Mouse (Mus musculus) heart, adult 9 months (tissue): ENCODE data around the gene Tmem131.

ENCODE experiments used
- DNase-seq, 2 experiments: peaks; one replicate each; pipeline ENCODE4 v3.0.0; 2022; ENCODE audit warnings: low spot score in 2 of 2

Gene Tmem131

DNA sequence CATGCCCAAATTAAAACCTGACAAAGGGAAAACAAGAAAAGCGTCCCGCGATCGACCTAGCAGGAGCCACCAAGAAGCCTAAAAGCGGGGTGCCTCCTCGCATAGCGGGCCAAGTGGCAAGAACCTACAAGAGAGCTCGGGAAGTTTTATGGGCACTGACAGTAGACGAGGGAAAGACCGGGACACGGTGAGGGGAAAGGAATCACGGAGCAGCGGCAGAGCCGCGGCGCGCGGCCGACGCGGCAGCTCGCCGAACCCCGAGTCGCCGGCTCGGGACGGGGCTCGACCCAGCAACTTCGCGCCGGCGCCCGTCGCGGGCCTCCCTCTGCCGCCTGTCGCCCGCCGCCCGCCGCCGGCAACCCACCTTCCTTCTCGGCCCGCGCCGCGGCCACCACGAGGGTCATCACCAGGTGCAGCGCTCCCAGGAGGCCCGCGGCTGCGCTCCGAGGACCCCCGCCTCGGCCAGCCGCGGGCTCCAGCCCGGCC is 4.6 kb downstream of the Tmem131 start:
- peak in 1 of 2 experiments; percentile 22 for DNase-seq

DNA sequence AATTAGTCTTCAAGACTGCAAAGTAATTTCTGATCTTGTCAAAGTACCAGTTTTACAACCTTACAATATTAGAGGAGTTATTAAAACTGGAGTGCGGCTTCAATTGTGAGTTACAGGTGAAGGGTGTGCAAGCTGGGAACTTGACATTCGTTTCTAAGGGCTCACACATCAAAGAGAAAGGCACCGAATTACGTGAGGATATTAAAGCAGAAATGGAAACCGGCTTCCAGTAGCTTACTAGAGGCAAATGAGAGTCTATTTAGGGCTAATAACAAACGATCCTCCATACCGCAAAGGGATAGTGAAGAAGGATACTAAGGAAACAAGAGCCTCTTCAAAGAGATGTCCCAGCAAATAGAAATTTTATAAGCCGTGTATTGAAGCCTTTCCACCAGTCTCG is 5.1 kb downstream of the Tmem131 start:
- DNase-seq: no peak

DNA sequence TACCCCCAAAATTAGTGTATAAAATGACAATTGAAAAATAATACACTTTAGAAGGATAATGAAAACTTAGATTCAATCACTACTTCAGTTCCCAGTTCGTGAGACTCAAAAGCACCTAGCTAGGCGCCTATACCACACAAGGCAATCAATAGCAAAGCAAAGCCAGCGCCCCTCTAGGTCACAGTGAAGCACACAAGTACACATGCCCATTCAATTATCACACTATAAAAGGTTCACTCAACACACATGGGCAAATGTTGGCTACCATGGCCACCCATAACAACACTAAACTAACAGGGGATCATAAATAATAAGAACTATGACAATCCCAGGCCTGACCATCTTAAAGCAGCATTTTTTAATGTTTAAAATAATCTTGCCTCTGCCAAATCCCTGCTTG is 5.8 kb downstream of the Tmem131 start:
- DNase-seq: no peak

DNA sequence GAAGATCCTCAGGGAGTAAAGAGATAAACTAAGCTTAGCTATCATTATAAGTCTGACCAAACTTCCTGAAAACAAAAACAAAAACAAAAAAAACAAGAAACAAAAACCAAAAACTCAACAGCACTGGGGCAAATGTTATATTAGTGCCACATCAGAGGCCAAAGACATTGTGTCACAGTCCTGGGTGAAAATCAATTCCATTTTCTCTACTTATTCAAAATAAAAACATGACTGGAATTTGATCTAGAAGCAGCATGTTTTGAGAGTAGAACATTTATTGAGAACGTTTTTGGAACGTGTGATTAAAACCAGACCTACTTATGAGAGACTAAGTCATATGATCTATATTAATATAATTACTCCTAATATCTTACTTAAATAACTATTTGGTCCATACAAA is 6.5 kb downstream of the Tmem131 start:
- no peak for DNase-seq

DNA sequence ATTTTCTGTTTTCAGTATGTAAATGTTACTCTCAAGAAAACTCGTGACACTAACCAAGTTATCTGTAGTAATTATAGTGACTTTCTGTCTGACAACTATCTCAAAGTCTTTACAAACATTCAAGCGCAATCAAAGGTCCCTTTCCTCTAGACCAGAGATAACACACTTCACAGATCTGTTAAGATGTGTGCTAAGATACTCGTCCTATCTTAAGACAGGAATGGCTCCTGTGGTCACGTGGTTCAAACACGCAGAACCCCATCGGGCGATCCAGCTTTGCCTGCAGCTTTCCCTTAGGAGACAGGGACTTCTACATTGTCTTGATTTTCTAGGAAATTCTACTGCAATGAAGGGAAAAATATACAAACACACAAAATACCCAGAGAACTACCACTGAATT is 6.9 kb downstream of the Tmem131 start:
- DNase-seq: no peak

- no peak for DNase-seq
Observed at GRCm38 (mm10) chr1:36934778-36935177, 8.7 kb downstream of the Tmem131 start.

DNA sequence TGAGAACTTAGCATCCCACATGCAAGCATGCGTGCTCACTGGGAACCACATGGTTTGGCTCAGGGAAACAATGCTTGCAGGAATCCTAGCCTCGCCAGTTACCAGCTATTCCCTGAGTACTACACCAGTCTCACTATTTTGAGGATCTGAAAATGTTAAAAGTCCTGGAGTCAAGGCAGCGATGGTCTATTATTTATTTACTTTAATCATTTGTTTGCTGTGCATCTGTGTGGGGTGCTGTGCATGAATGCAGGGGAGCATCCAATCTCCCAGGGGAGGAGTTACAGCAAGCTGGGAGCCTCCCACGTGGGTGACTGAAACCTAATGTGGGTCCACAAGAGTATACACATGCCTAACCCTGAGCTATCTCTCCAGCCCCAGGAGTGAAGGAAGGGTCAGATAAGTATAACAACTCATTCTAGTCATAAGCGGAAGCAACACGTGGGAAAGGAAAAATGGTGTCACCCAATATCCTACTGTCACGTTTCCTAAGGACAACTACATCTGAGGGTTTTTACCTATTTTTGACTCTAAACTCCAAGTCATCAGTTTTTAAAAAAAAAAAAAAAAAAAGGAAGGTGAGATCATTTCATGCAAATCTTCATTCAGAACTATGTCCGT is 9.4 kb downstream of the Tmem131 start:
- DNase-seq: no peak

DNA sequence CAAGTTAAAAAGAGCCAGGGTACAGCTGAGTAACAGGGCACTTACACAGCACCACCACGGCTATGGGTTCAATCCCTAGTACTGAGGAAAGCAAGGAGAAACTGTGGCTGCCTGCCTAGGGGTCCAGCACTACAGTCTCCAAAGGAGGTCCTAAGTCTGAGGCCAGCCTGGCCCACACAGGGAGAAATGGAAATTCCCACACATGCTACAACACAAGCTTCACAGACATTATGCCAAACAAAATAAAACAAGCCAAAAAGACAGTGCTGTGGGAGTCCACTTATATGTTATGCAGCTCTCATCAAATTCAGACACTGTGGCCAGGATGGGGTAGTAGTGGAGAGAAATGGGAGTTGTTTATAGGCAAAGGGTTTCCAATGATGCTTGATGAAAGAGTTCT is 11.2 kb downstream of the Tmem131 start:
- DNase-seq: no peak

- no peak for DNase-seq
Observed at GRCm38 (mm10) chr1:36930911-36931310, 12.6 kb downstream of the Tmem131 start.

- no peak for DNase-seq
Observed at GRCm38 (mm10) chr1:36929996-36930395, 13.5 kb downstream of the Tmem131 start.

DNA sequence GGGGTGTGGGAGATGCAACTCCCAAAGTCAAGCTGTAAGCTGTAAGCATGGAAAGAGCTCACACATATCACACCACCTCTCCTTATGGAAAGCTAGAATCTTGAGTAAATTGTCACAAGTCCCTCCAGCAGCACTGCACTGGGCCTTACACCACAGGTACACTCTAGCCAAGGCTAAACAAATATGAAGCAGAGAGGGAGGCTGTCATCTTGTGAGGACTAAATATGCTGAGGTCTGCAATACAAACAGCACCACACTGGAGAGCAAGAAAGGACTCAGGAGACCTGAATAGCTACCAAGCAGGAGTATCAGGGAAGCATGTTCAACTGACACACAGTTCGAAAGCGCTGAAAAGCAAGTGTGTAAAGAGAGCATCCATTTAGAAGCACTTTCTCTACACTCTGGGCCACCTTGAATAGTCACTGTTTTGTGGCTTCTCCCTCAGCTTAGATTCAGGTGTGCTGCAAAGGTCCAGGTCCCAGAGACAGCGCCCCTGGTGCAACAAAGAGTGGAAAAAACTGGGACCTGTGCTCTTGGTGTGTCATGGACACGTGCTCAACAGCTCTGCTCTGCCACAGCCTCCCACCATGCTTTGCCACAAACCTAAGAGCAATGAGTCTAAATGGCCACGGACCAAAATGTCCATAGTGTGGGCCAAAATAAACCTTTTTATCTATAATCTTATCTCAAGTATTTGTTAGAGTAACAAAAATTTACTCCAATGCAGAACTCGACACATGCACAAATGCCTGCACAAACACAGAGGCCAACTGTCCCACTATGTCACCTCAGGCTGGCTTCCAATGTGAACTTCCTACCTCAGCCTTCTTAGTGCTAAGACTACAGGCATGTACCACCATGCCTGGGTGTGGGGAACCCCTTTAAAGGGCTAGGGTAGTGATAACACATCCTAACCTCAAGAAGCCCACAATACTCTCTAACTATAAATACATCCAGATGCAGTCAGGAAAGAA is 14.8 kb downstream of the Tmem131 start:
- no peak for DNase-seq

DNA sequence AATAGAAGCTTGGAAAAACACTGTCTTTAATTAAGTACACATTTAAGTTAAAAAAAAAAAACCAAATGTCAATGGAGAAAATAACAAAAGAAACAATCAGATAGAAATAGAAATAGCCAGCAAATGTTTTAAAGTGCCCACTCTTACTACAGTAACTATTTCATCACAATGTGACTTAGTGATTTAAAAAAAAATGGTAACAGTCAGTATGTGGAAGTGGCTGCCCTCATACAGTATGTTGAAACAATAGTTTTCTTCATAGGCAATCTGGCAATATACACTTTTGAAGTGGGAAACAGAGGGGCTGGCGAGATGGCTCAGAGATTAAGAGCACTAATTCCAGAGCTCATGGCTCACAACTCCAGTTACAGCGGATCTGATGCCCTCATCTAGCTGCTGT is 15.9 kb downstream of the Tmem131 start:
- DNase-seq: no peak

DNA sequence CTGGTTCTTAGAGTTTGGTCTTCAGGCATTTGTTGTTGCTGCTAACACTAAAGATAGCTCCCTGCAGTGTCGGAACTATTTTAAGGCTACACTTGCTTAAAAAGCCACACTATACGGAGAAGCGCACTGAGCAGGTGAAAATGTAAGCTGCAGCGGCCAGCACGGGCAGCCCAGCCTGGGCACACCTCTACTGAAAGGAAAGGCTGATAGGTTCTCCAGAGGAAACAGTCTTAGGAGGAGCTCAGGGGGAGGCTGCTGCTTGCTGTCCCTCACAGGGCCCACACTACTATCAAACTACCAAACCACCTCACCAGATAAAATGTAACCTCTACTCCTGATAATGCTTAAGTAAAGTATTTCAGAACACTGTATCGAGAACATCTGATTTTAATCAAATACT is 16.7 kb downstream of the Tmem131 start:
- no peak for DNase-seq

GRCm38 (mm10) chr1:36926246-36926645 is 17.2 kb downstream of the Tmem131 start:
- DNase-seq: no peak

- no peak for DNase-seq
Observed at GRCm38 (mm10) chr1:36925781-36926180, 17.7 kb downstream of the Tmem131 start.

DNA sequence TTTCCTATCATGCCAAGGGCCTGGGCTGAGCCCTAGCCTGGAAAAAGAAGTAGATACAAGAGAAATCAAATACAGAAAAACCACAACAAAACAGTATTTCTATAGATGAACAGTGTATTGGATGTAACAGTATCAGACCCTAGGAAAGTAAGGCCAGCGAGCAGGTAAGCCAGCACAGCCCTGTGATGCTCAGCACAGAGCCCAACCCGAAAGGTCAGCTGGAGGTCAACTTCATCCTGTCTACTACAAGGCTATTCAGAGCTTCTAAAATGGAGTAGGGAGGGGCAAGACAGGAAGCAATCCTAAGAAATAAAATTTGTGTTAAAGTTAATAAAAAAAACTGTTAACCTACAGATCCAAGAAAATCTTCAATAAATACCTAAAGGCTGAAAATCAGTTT is 18.6 kb downstream of the Tmem131 start:
- DNase-seq: no peak

- DNase-seq: no peak
Observed at GRCm38 (mm10) chr1:36923911-36924310, 19.6 kb downstream of the Tmem131 start.

DNA sequence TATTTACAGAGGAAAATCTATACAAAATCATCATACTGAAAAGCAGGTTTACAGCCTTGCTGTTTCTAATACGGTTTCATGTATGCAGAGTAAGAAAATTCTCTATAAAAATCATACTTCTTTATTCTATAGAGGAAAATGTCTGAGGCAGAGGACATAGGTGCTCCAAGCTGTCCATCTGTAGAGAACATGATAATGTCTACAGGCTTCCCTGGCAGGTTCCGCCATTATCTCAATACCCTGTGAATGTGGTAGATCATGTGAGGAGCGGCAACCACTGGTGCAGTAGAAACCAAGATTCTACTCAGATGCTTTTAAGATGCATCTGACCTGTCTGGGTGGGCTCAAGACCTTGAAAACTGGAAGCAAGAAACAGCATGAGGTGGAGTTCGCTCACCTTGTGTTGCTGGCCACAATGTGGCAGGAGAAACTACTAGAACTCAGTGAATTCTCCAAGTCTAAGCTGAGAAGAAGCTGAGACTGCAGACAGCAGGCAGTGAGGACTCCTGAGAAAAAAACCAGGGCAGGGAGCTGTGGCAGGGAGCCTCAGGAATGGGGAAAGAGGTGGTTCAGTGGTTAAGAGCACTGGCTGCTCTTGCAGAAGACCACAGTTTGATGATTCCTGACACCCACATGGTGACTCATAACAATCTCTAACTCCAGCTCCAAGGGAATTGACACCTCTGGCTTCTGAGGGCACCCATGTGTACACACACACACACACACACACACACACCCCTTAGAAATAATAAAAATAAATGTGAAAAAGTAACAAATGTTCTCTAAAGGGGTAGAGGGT is 20.6 kb downstream of the Tmem131 start:
- no peak for DNase-seq

DNA sequence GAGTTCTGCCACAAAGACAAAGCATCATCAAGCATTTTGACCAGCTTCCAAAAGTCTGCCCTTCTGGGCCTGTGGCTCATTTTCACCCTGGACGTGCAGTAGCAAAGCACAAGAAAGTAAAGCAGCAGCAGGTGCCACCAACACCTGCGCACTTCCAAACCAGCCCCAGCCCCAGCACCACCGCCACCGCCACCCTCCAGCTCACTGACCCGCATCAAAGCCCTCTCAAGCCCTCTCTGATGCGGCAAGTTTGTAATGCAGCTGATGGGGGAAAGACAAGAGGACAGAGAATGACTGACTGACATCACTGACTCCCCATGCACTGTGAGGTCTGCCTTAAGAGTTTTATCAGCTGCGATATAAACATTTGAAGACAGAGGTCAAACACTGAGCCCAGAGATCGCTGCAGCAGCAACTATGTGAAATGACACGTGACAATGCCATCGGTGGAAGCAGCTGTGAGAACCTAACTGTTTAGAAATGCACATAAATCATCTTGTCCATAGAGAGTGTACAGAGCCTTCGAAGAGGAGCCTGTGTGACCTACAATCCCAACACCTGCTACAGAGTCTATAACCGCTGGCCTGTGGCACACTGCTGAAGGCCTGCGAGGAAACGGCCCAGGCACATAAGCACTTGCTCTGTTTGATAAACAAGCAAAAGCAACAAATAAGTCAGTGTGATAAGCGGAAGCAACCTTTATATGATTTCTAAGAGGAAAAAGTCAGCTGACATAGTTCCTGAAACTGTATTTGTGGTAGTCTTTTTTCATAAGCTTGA is 21.7 kb downstream of the Tmem131 start:
- no peak for DNase-seq

GRCm38 (mm10) chr1:36920726-36921125 is 22.7 kb downstream of the Tmem131 start:
- peak; percentile 69 to 73 for DNase-seq

- peak; percentile 86 for DNase-seq
Observed at GRCm38 (mm10) chr1:36920154-36920716, 23.2 kb downstream of the Tmem131 start.
